Mouse (Mus musculus): ENCODE results near the gene Exoc6. TPM values are rescaled to one million over a fixed set of nuclear protein-coding genes. Genes with fewer than 3 reads are reported as not detected.
A peak's percentile ranks its signal among the peaks of the same experiment; 100 is the strongest.

The Exoc6 gene
- polyA plus RNA-seq, 1 experiment from 2014 or later = 13.7 TPM

DNA sequence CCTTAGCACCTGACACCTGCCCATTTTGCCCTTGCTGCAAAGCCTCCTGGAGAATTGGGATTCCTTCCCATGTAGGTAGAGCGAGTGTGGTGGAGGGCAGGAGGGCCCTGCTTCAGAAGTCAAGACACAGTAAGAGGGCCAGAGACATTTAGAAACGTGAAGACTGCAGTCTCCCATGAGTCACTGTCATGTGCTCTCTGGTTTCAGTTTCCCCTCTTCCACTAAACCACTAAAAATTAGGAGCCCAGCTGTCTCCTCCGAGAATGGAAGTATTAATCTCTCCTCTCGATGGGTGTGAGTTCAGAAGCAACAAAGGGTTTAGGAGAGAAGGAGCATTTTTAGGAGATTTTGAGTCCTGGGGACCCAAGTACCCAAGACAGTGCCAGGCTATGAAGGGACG is 139.3 kb downstream of the Exoc6 start:
- Histone ChIP-seq H3K4me1 (replicated peaks; ENCODE audit: control insufficient read depth, insufficient read depth, low read length) (0 out of 2 replicates have a peak, but pooled peaks cover 4% of the 10 kb centered on the region), H3K27ac (ENCODE audit: low read length) (no peak overlapping the region), H3K9me3 (ENCODE audit: control insufficient read depth, low read length) (no peaks in the 10 kb centered on the region), H3K27me3 (ENCODE audit: control insufficient read depth, insufficient read depth, low read depth, low read length) (peaks cover 100% of the 10 kb centered on the region), H3K4me2 (ENCODE audit: low read depth, low read length) (no peak overlapping the region), H3K4me3 (ENCODE audit: low read length) (no peak overlapping the region), H3K36me3 (ENCODE audit: control insufficient read depth, insufficient read depth, low read length) (no peaks in the 10 kb centered on the region), H3K9ac (ENCODE audit: low read length) (no peak overlapping the region)
- WGBS = 43% methylated on average over 5 of the region's 5 CpGs
- ATAC-seq (ENCODE audit: low read depth) = no peak

DNA sequence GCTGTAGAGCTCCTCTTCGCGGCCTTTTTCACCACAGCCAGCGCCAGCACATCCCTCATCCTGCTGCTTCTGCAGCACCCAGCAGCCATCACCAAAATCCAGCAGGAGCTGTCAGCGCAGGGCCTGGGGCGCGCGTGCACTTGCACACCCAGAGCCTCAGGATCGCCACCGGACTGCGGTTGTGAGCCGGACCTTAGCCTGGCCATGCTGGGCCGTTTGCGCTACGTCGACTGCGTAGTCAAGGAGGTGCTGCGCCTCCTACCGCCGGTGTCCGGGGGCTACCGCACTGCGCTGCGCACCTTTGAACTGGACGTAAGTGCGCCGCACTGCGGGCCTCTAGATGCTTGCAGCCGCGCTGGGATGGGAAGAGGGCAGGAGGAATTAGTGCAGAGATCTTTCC is 140.5 kb downstream of the Exoc6 start:
- Histone ChIP-seq H3K27me3 (ENCODE audit: control insufficient read depth, insufficient read depth, low read depth, low read length) (peaks cover 100% of the 10 kb centered on the region), H3K9ac (ENCODE audit: low read length) (no peak overlapping the region), H3K9me3 (ENCODE audit: control insufficient read depth, low read length) (no peaks in the 10 kb centered on the region), H3K4me2 (ENCODE audit: low read depth, low read length) (no peak overlapping the region), H3K4me1 (replicated peaks; ENCODE audit: control insufficient read depth, insufficient read depth, low read length) (peaks cover 4% of the 10 kb centered on the region; the same call in 1 of the 2 replicates), H3K36me3 (ENCODE audit: control insufficient read depth, insufficient read depth, low read length) (no peaks in the 10 kb centered on the region), H3K4me3 (ENCODE audit: low read length) (no peak overlapping the region), H3K27ac (ENCODE audit: low read length) (no peak overlapping the region)
- ATAC-seq (ENCODE audit: low read depth) = no peak
- 5% methylated on average over 29 of the region's 29 CpGs for WGBS

DNA sequence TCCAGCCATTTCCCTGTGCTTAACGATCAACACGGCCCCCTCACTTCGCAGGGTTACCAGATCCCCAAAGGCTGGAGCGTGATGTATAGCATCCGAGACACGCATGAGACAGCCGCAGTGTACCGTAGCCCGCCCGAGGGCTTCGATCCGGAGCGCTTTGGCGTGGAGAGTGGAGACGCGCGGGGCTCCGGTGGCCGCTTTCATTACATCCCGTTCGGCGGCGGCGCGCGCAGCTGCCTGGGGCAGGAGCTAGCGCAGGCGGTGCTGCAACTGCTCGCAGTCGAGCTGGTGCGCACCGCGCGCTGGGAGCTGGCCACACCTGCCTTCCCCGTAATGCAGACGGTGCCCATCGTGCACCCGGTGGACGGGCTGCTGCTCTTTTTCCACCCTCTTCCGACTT is 142.7 kb downstream of the Exoc6 start:
- WGBS = under 1% methylated on average over 40 of the region's 40 CpGs
- Histone ChIP-seq H3K27ac (ENCODE audit: low read length) (no peak overlapping the region), H3K9ac (ENCODE audit: low read length) (no peak overlapping the region), H3K36me3 (ENCODE audit: control insufficient read depth, insufficient read depth, low read length) (no peaks in the 10 kb centered on the region), H3K4me3 (ENCODE audit: low read length) (peak overlapping the region; percentile 47), H3K4me1 (replicated peaks; ENCODE audit: control insufficient read depth, insufficient read depth, low read length) (peaks cover 13% of the 10 kb centered on the region; the same call in 1 of the 2 replicates), H3K4me2 (ENCODE audit: low read depth, low read length) (peak overlapping the region; percentile 63), H3K27me3 (ENCODE audit: control insufficient read depth, insufficient read depth, low read depth, low read length) (peaks cover 100% of the 10 kb centered on the region), H3K9me3 (ENCODE audit: control insufficient read depth, low read length) (no peaks in the 10 kb centered on the region)
- ATAC-seq (ENCODE audit: low read depth) = no peak

DNA sequence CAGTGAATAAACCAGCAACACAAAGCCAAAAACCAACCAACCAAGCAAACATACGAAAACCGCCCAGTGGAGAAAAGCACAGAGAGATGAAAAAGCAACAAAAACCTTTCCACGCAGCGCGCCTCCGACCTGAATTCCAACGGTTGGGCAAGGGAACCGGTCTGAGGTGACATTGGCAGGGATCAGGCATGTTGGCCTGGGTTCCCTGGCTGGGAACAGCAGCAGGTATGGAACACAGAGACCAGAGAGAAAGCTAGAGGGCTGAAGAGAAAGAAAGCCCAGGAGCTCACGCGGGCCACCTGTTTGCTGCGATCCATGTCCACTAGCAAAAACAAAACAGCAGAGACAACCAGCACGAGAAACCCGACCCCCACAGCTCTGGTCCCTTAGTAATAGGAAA is 144.9 kb downstream of the Exoc6 start:
- no peaks in the 10 kb centered on the region for H3K9me3 ChIP-seq (ENCODE audit: control insufficient read depth, low read length)
- H3K4me1 ChIP-seq (replicated peaks; ENCODE audit: control insufficient read depth, insufficient read depth, low read length) = peaks cover 18% of the 10 kb centered on the region; the same call in 1 of the 2 replicates
- no peak overlapping the region for H3K4me3 ChIP-seq (ENCODE audit: low read length)
- H3K27ac ChIP-seq (ENCODE audit: low read length) = no peak overlapping the region
- H3K9ac ChIP-seq (ENCODE audit: low read length) = no peak overlapping the region
- ATAC-seq (ENCODE audit: low read depth) = no peak
- H3K36me3 ChIP-seq (ENCODE audit: control insufficient read depth, insufficient read depth, low read length) = no peaks in the 10 kb centered on the region
- 39% methylated on average over 13 of the region's 13 CpGs for WGBS
- H3K4me2 ChIP-seq (ENCODE audit: low read depth, low read length) = no peak overlapping the region
- H3K27me3 ChIP-seq (ENCODE audit: control insufficient read depth, insufficient read depth, low read depth, low read length) = peaks cover 100% of the 10 kb centered on the region

DNA sequence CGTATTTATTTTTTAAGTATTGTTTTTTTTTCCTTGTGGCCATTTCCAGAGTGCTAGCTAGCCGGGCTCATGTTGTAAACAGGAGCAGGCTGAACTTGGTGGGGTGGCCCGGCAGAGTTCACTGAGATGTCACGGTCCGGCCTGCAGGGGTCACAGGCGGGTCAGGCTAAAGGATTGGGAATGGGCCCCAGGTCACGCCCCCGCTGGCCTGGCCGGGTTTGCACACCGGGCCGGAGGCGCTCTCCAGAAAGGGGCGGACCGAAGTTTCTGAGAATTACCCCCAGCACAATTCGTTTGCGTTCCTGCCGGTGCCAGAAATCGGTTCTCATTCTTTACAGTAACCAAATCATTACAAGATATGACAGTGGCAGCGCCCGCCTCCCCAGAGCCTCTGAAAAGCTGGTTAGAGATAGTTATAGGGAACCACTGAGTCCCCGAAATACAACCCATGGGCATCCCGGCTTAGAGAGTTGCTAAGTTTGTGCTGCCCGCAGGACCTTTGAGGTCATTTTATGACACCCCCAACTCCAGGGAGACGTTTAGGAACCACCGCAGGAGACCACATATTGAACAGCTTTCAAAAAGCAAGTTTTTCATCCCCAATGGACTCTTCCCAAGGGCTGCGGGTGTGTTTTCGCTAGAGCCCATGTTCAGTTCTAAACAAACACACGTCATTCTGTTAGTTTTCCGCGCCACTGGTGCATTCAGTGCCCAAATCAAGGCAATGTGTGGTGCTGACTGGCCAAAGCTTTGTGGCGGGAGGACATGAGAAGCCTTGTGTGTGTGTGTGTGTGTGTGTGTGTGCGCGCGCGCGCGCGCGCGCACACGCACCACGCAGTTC is 145.8 kb downstream of the Exoc6 start:
- no peak for ATAC-seq (ENCODE audit: low read depth)
- no peaks in the 10 kb centered on the region for H3K9me3 ChIP-seq (ENCODE audit: control insufficient read depth, low read length)
- H3K27me3 ChIP-seq (ENCODE audit: control insufficient read depth, insufficient read depth, low read depth, low read length) = peaks cover 100% of the 10 kb centered on the region
- H3K4me2 ChIP-seq (ENCODE audit: low read depth, low read length) = peak overlapping the region; percentile 39
- no peak overlapping the region for H3K9ac ChIP-seq (ENCODE audit: low read length)
- WGBS = 4% methylated on average over 42 of the region's 42 CpGs
- H3K4me3 ChIP-seq (ENCODE audit: low read length) = peak overlapping the region; percentile 17
- no peak overlapping the region for H3K27ac ChIP-seq (ENCODE audit: low read length)
- H3K4me1 ChIP-seq (replicated peaks; ENCODE audit: control insufficient read depth, insufficient read depth, low read length) = peaks cover 18% of the 10 kb centered on the region; the same call in 1 of the 2 replicates
- no peaks in the 10 kb centered on the region for H3K36me3 ChIP-seq (ENCODE audit: control insufficient read depth, insufficient read depth, low read length)

DNA sequence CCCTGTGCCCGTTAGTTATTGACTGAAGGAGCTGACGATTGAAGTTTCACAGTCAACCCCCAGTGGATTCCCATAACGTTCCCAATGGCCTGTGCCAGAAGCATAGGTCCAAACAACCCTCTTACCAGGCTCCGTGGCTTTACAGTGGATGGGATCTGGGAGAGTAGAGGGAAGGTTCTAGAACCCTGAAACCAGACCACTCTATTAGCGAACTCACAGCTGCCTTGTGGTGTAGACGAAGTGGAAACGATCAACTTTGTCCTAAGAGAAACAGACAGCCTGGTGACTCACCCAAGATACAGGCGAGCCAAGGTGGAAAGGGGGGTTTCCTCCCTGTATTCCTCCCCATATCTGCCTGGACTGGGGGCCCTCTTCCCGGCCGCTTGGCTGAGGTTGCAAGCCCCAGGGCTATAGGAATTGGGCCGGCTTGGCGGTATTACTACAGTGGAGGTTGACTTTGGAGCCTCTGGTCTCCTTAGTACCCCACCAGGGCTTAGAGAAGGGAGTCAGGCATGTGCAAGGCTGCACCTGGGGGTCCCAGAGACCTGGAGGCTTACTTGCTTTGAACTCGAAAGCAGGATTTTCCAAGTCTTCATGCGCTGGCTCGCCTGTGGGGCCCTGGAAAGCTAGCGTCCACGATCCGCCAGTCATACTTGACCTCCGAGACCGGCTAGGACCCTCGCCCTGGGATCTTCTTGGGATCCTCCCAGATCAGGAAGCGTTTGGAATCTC is 146.6 kb downstream of the Exoc6 start:
- Histone ChIP-seq H3K9me3 (ENCODE audit: control insufficient read depth, low read length) (no peaks in the 10 kb centered on the region), H3K9ac (ENCODE audit: low read length) (no peak overlapping the region), H3K4me1 (replicated peaks; ENCODE audit: control insufficient read depth, insufficient read depth, low read length) (peaks cover 18% of the 10 kb centered on the region; the same call in 1 of the 2 replicates), H3K36me3 (ENCODE audit: control insufficient read depth, insufficient read depth, low read length) (no peaks in the 10 kb centered on the region), H3K27me3 (ENCODE audit: control insufficient read depth, insufficient read depth, low read depth, low read length) (peaks cover 98% of the 10 kb centered on the region), H3K27ac (ENCODE audit: low read length) (no peak overlapping the region), H3K4me2 (ENCODE audit: low read depth, low read length) (peak overlapping the region; percentile 39), H3K4me3 (ENCODE audit: low read length) (peak overlapping the region; percentile 39)
- WGBS = 3% methylated on average over 22 of the region's 22 CpGs
- no peak for ATAC-seq (ENCODE audit: low read depth)

GRCm38 (mm10) chr19:37697335-37697636 is 147.1 kb downstream of the Exoc6 start:
- Histone ChIP-seq H3K27ac (ENCODE audit: low read length) (no peak overlapping the region), H3K4me2 (ENCODE audit: low read depth, low read length) (peak overlapping the region; percentile 58), H3K36me3 (ENCODE audit: control insufficient read depth, insufficient read depth, low read length) (no peaks in the 10 kb centered on the region), H3K9me3 (ENCODE audit: control insufficient read depth, low read length) (no peaks in the 10 kb centered on the region), H3K4me3 (ENCODE audit: low read length) (peak overlapping the region; percentile 39), H3K4me1 (replicated peaks; ENCODE audit: control insufficient read depth, insufficient read depth, low read length) (peaks cover 18% of the 10 kb centered on the region; the same call in 1 of the 2 replicates), H3K27me3 (ENCODE audit: control insufficient read depth, insufficient read depth, low read depth, low read length) (peaks cover 98% of the 10 kb centered on the region), H3K9ac (ENCODE audit: low read length) (no peak overlapping the region)
- WGBS = under 1% methylated on average over 18 of the region's 18 CpGs
- no peak for ATAC-seq (ENCODE audit: low read depth)

DNA sequence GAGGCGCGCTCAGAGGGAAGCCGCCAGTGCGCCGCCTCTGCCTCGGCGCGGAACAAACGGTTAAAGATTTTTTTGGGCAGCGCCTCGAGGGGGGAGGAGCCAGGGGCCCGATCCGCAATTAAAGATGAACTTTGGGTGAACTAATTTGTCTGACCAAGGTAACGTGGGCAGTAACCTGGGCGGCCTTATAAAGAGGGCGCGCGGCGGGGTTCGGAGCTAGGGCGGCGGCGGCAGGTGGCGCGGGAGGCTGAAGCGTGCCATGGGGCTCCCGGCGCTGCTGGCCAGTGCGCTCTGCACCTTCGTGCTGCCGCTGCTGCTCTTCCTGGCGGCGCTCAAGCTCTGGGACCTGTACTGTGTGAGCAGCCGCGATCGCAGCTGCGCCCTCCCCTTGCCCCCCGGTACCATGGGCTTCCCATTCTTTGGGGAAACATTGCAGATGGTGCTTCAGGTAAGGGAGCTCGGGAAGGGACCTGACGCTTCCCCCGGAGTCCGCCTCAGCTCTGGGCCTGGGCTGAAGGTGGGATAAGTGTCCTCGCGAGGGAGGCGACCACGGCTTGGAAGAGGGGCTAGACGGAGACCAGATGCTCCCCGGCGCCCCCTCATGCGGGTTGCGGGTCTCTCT is 147.5 kb downstream of the Exoc6 start, which contains the start of gene Cyp26a1:
TSS of gene Cyp26a1 (plus strand) at position 148 of the 622 bp plus-strand sequence.
- Histone ChIP-seq H3K27me3 (ENCODE audit: control insufficient read depth, insufficient read depth, low read depth, low read length) (peaks cover 98% of the 10 kb centered on the region), H3K4me3 (ENCODE audit: low read length) (peak within 1 kb of the TSS; percentile 39), H3K9me3 (ENCODE audit: control insufficient read depth, low read length) (no peaks in the 10 kb centered on the region), H3K27ac (ENCODE audit: low read length) (no peak within 1 kb of the TSS), H3K9ac (ENCODE audit: low read length) (no peak within 1 kb of the TSS), H3K4me2 (ENCODE audit: low read depth, low read length) (peak within 1 kb of the TSS; percentile 58), H3K4me1 (replicated peaks; ENCODE audit: control insufficient read depth, insufficient read depth, low read length) (peaks cover 15% of the 10 kb centered on the region; the same call in 1 of the 2 replicates), H3K36me3 (ENCODE audit: control insufficient read depth, insufficient read depth, low read length) (no peaks in the 10 kb centered on the region)
- ATAC-seq (ENCODE audit: low read depth) = no peak
- under 1% methylated on average over 45 of the region's 51 CpGs for WGBS

Measured in lung, embryonic 16.5 days (tissue).